Mouse (Mus musculus) spleen, adult 2 months (tissue): ENCODE data around the gene Fndc3b. TPM values are rescaled to one million over a fixed set of nuclear protein-coding genes. Genes with fewer than 3 reads are reported as not detected.

Experiments
- DNase-seq, 2 experiments: peaks; one replicate each; pipeline versions ENCODE4 v3.0.0 to v3.0.0-alpha.2; 2012 to 2021; ENCODE audit warnings: low spot score in 2 of 2, low read depth in 1 of 2
- H3K27ac ChIP-seq: fragments of 200-500 bp; 2 replicates; pipeline ENCODE4 v1.5.1; 2012; ENCODE audit warnings: low read length, inconsistent platforms; ENCODE audit not compliant: insufficient read depth
- H3K27me3 ChIP-seq: fragments of 200-500 bp; 2 replicates; pipeline ENCODE4 v1.6.1; 2012; ENCODE audit warnings: mild to moderate bottlenecking, moderate library complexity, low read length, inconsistent platforms; ENCODE audit not compliant: control insufficient read depth, insufficient read depth
- H3K36me3 ChIP-seq: fragments of 200-500 bp; 2 replicates; pipeline ENCODE4 v1.6.1; 2012; ENCODE audit warnings: mild to moderate bottlenecking, low read length, inconsistent platforms; ENCODE audit not compliant: control insufficient read depth, insufficient read depth
- H3K4me1 ChIP-seq: fragments of 200-500 bp; 2 replicates; pipeline ENCODE4 v1.6.1; 2011; ENCODE audit warnings: inconsistent platforms; ENCODE audit not compliant: control insufficient read depth, insufficient read depth, insufficient read length
- H3K4me3 ChIP-seq: fragments of 200-500 bp; 2 replicates; pipeline ENCODE4 v1.5.1; 2011; ENCODE audit warnings: mild to moderate bottlenecking, inconsistent platforms; ENCODE audit not compliant: insufficient read depth, insufficient read length; ENCODE audit errors: extremely low read depth
- CTCF ChIP-seq: fragments of 200-500 bp; IDR thresholded peaks from 2 replicates; pipeline ENCODE4 v1.5.1; 2011; ENCODE audit warnings: mild to moderate bottlenecking, inconsistent platforms; ENCODE audit not compliant: insufficient read depth, insufficient read length, insufficient replicate concordance; ENCODE audit errors: extremely low read depth
- POLR2A ChIP-seq: fragments of 200-500 bp; IDR thresholded peaks from 2 replicates; pipeline ENCODE4 v1.6.1; 2011; ENCODE audit warnings: low read depth, low read length, inconsistent platforms
- whole genome bisulfite sequencing: fragments of 180-500 bp; shearing (Covaris S2); methylation state at CpG from one replicate; pipeline ENCODE4 v1.1.7; 2018; 5-methylcytosine and 5-hydroxymethylcytosine counted together
- polyA plus RNA-seq: library from polyadenylated mRNA; depleted of rRNA; stranded (reverse); fragments of >200 nt; gene quantifications from 2 replicates; pipeline ENCODE4 v1.2.3, GENCODE M21; 2012

The Fndc3b gene
- polyA plus RNA-seq, 1 experiment: 3.8 TPM

- TF ChIP-seq POLR2A: no peak
- no peak for TF ChIP-seq CTCF
- Histone ChIP-seq H3K27me3 (no peaks in the 10 kb centered on the region), H3K4me3 (no peak overlapping the region), H3K36me3 (no peaks in the 10 kb centered on the region), H3K27ac (no peak overlapping the region), H3K4me1 (no peaks in the 10 kb centered on the region)
- WGBS: 75% methylated on average over 3 of the region's 3 CpGs
- DNase-seq: no peak
Observed at GRCm38 (mm10) chr3:27384836-27385235, 326.3 kb downstream of the Fndc3b start.

GRCm38 (mm10) chr3:27377935-27378334 is 333.2 kb downstream of the Fndc3b start:
- no peak for DNase-seq
- Histone ChIP-seq H3K4me1 (no peaks in the 10 kb centered on the region), H3K4me3 (no peak overlapping the region), H3K27me3 (no peaks in the 10 kb centered on the region; the same call in 1 of the 2 replicates), H3K27ac (no peak overlapping the region), H3K36me3 (no peaks in the 10 kb centered on the region)
- WGBS: 68% methylated on average over 4 of the region's 4 CpGs
- TF ChIP-seq POLR2A: no peak
- no peak for TF ChIP-seq CTCF

- WGBS: 67% methylated on average over 9 of the region's 9 CpGs
- H3K27me3 ChIP-seq: peaks cover 6% of the 10 kb centered on the region
- no peak for DNase-seq
Observed at GRCm38 (mm10) chr3:27374396-27374795, 336.7 kb downstream of the Fndc3b start.

GRCm38 (mm10) chr3:27371725-27372650 is 339.1 kb downstream of the Fndc3b start:
- Histone ChIP-seq H3K36me3 (no peaks in the 10 kb centered on the region), H3K27ac (no peak overlapping the region), H3K4me3 (no peak overlapping the region), H3K27me3 (peaks cover 6% of the 10 kb centered on the region), H3K4me1 (no peaks in the 10 kb centered on the region; the same call in 1 of the 2 replicates)
- WGBS: 5% methylated on average over 77 of the region's 77 CpGs
- no peak for DNase-seq
- TF ChIP-seq CTCF: no peak
- no peak for TF ChIP-seq POLR2A

More at GRCm38 (mm10) chr3:27374396-27374795, 336.7 kb downstream of the Fndc3b start:
- H3K4me1 ChIP-seq: no peaks in the 10 kb centered on the region; the same call in 1 of the 2 replicates
- no peaks in the 10 kb centered on the region for H3K36me3 ChIP-seq
- H3K27ac ChIP-seq: no peak overlapping the region
- no peak for TF ChIP-seq POLR2A
- TF ChIP-seq CTCF: no peak
- H3K4me3 ChIP-seq: no peak overlapping the region

GRCm38 (mm10) chr3:27371276-27371621 is 339.9 kb downstream of the Fndc3b start, which contains the start of gene Ghsr:
Gene Ghsr, plus strand, starts transcription at chr3:27371351.
- TF ChIP-seq CTCF: no peak
- TF ChIP-seq POLR2A: no peak
- Histone ChIP-seq H3K27ac (no peak within 1 kb of the TSS), H3K4me1 (no peaks in the 10 kb centered on the region; the same call in 1 of the 2 replicates), H3K27me3 (peaks cover 6% of the 10 kb centered on the region), H3K36me3 (no peaks in the 10 kb centered on the region), H3K4me3 (no peak within 1 kb of the TSS)
- 5% methylated on average over 19 of the region's 19 CpGs for WGBS
- DNase-seq: no peak

GRCm38 (mm10) chr3:27370582-27371275 is 340.4 kb downstream of the Fndc3b start:
- WGBS: 10% methylated on average over 20 of the region's 20 CpGs
- no peak overlapping the region for H3K27ac ChIP-seq
- TF ChIP-seq CTCF: no peak
- TF ChIP-seq POLR2A: no peak

More at GRCm38 (mm10) chr3:27370582-27371275, 340.4 kb downstream of the Fndc3b start:
- H3K27me3 ChIP-seq: peaks cover 6% of the 10 kb centered on the region
- DNase-seq: no peak
- no peaks in the 10 kb centered on the region; the same call in 1 of the 2 replicates for H3K4me1 ChIP-seq
- no peak overlapping the region for H3K4me3 ChIP-seq
- no peaks in the 10 kb centered on the region for H3K36me3 ChIP-seq
